Mouse (Mus musculus) cerebellum, adult 2 months (tissue): ENCODE measurements around the gene Armh3.

Experiments
- CTCF ChIP-seq: fragments of 200-500 bp; IDR thresholded peaks from 2 replicates; pipeline ENCODE4 v1.5.1; 2011; ENCODE audit warnings: low read depth, mild to moderate bottlenecking, control low read depth, low read length, moderate library complexity, borderline replicate concordance; ENCODE audit not compliant: insufficient read depth
- POLR2A ChIP-seq: fragments of 200-500 bp; IDR thresholded peaks from 2 replicates; pipeline ENCODE4 v1.6.1; 2011; ENCODE audit warnings: low read length, control low read depth, borderline replicate concordance; ENCODE audit not compliant: insufficient read depth

- no peak for TF ChIP-seq POLR2A
- no peak for TF ChIP-seq CTCF
Measured at GRCm38 (mm10) chr19:45917856-45918255, 80.4 kb downstream of the Armh3 start.
